Mouse (Mus musculus): ENCODE results near the gene Tchhl1. TPM values are rescaled to one million over a fixed set of nuclear protein-coding genes. Genes with fewer than 3 reads are reported as not detected.
"Not testable (repeated sequence)": the region's sequence is repeated elsewhere in the genome, so short reads cannot be mapped to it uniquely, and the experiment has no call there.

Gene Tchhl1
- polyA plus RNA-seq, 1 experiment from 2014 or later: not detected

GRCm38 (mm10) chr3:93480053-93480452, 11.5 kb downstream of the Tchhl1 start:
- Histone ChIP-seq H3K4me1 (no peaks in the 10 kb centered on the region), H3K27me3 (replicated peaks; ENCODE audit: low read depth, poor library complexity, severe bottlenecking) (no peaks in the 10 kb centered on the region), H3K9me3 (no peaks in the 10 kb centered on the region), H3K36me3 (replicated peaks) (no peaks in the 10 kb centered on the region), H3K4me3 (no peak overlapping the region), H3K27ac (replicated peaks) (no peak overlapping the region)
- no peak for DNase-seq (ENCODE audit: low spot score)
- 96% methylated on average over 1 of the region's 1 CpGs for WGBS

- Histone ChIP-seq H3K4me1 (no peaks in the 10 kb centered on the region), H3K27me3 (replicated peaks; ENCODE audit: low read depth, poor library complexity, severe bottlenecking) (no peaks in the 10 kb centered on the region), H3K4me3 (no peak overlapping the region), H3K9me3 (no peaks in the 10 kb centered on the region), H3K27ac (replicated peaks) (no peak overlapping the region), H3K36me3 (replicated peaks) (no peaks in the 10 kb centered on the region)
- 72% methylated on average over 2 of the region's 2 CpGs for WGBS
- no peak for DNase-seq (ENCODE audit: low spot score)
These were observed 13.5 kb downstream of the Tchhl1 start for GRCm38 (mm10) chr3:93481982-93482616.

- DNase-seq (ENCODE audit: low spot score): no peak
- no peaks in the 10 kb centered on the region for H3K36me3 ChIP-seq (replicated peaks)
- no peak overlapping the region for H3K4me3 ChIP-seq
- no peaks in the 10 kb centered on the region for H3K9me3 ChIP-seq
- WGBS: 87% methylated on average over 3 of the region's 3 CpGs
- no peaks in the 10 kb centered on the region for H3K27me3 ChIP-seq (replicated peaks; ENCODE audit: low read depth, poor library complexity, severe bottlenecking)
- no peaks in the 10 kb centered on the region for H3K4me1 ChIP-seq
- no peak overlapping the region for H3K27ac ChIP-seq (replicated peaks)
These were observed 17.1 kb downstream of the Tchhl1 start for GRCm38 (mm10) chr3:93485611-93486010.

GRCm38 (mm10) chr3:93488541-93488940, 20.0 kb downstream of the Tchhl1 start:
- Histone ChIP-seq H3K27me3 (replicated peaks; ENCODE audit: low read depth, poor library complexity, severe bottlenecking) (0 out of 2 replicates have a peak, but pooled peaks cover 2% of the 10 kb centered on the region), H3K4me1 (no peaks in the 10 kb centered on the region), H3K9me3 (no peaks in the 10 kb centered on the region), H3K36me3 (replicated peaks) (no peaks in the 10 kb centered on the region), H3K4me3 (no peak overlapping the region), H3K27ac (replicated peaks) (no peak overlapping the region)
- 91% methylated on average over 2 of the region's 2 CpGs for WGBS
- no peak for DNase-seq (ENCODE audit: low spot score)

- Histone ChIP-seq H3K9me3 (no peaks in the 10 kb centered on the region), H3K36me3 (replicated peaks) (no peaks in the 10 kb centered on the region), H3K4me1 (no peaks in the 10 kb centered on the region), H3K27ac (replicated peaks) (no peak overlapping the region), H3K4me3 (no peak overlapping the region), H3K27me3 (replicated peaks; ENCODE audit: low read depth, poor library complexity, severe bottlenecking) (0 out of 2 replicates have a peak, but pooled peaks cover 4% of the 10 kb centered on the region)
- 74% methylated on average over 3 of the region's 3 CpGs for WGBS
- DNase-seq (ENCODE audit: low spot score): no peak
These were observed 23.6 kb downstream of the Tchhl1 start for GRCm38 (mm10) chr3:93492176-93492575.

GRCm38 (mm10) chr3:93493992-93494391, 25.4 kb downstream of the Tchhl1 start:
- peak; percentile 47 for DNase-seq (ENCODE audit: low spot score)
- H3K36me3 ChIP-seq (replicated peaks): no peaks in the 10 kb centered on the region
- H3K27me3 ChIP-seq (replicated peaks; ENCODE audit: low read depth, poor library complexity, severe bottlenecking): 0 out of 2 replicates have a peak, but pooled peaks cover 4% of the 10 kb centered on the region
- 2% methylated on average over 4 of the region's 4 CpGs for WGBS
- H3K4me1 ChIP-seq: no peaks in the 10 kb centered on the region
- H3K4me3 ChIP-seq: no peak overlapping the region
- no peak overlapping the region for H3K27ac ChIP-seq (replicated peaks)
- no peaks in the 10 kb centered on the region for H3K9me3 ChIP-seq

- H3K4me1 ChIP-seq; DNase-seq (ENCODE audit: low spot score); H3K36me3 ChIP-seq (replicated peaks); H3K27me3 ChIP-seq (replicated peaks; ENCODE audit: low read depth, poor library complexity, severe bottlenecking); H3K9me3 ChIP-seq; H3K27ac ChIP-seq (replicated peaks); H3K4me3 ChIP-seq: not testable (repeated sequence)
- 30% methylated on average over 5 of the region's 5 CpGs for WGBS
These were observed 26.2 kb downstream of the Tchhl1 start for GRCm38 (mm10) chr3:93494774-93495173.

- no peaks in the 10 kb centered on the region for H3K4me1 ChIP-seq
- H3K4me3 ChIP-seq: no peak overlapping the region
- DNase-seq (ENCODE audit: low spot score): no peak
- WGBS: 84% methylated on average over 3 of the region's 3 CpGs
- H3K27ac ChIP-seq (replicated peaks): no peak overlapping the region
- H3K36me3 ChIP-seq (replicated peaks): no peaks in the 10 kb centered on the region
- 0 out of 2 replicates have a peak, but pooled peaks cover 4% of the 10 kb centered on the region for H3K27me3 ChIP-seq (replicated peaks; ENCODE audit: low read depth, poor library complexity, severe bottlenecking)
- H3K9me3 ChIP-seq: no peaks in the 10 kb centered on the region
These were observed 28.6 kb downstream of the Tchhl1 start for GRCm38 (mm10) chr3:93497131-93497530.

GRCm38 (mm10) chr3:93499129-93499528, 30.6 kb downstream of the Tchhl1 start:
- Histone ChIP-seq H3K27ac (replicated peaks) (no peak overlapping the region), H3K36me3 (replicated peaks) (no peaks in the 10 kb centered on the region), H3K27me3 (replicated peaks; ENCODE audit: low read depth, poor library complexity, severe bottlenecking) (no peaks in the 10 kb centered on the region), H3K4me3 (no peak overlapping the region), H3K4me1 (no peaks in the 10 kb centered on the region), H3K9me3 (0 out of 2 replicates have a peak, but pooled peaks cover 5% of the 10 kb centered on the region)
- DNase-seq (ENCODE audit: low spot score): no peak

GRCm38 (mm10) chr3:93504536-93505189, 36.1 kb downstream of the Tchhl1 start:
- H3K27ac ChIP-seq (replicated peaks): no peak overlapping the region
- H3K36me3 ChIP-seq (replicated peaks): no peaks in the 10 kb centered on the region
- WGBS: 90% methylated on average over 7 of the region's 7 CpGs
- DNase-seq (ENCODE audit: low spot score): no peak
- peaks cover 8% of the 10 kb centered on the region for H3K4me1 ChIP-seq
- H3K27me3 ChIP-seq (replicated peaks; ENCODE audit: low read depth, poor library complexity, severe bottlenecking): 0 out of 2 replicates have a peak, but pooled peaks cover 7% of the 10 kb centered on the region
- H3K4me3 ChIP-seq: no peak overlapping the region
- H3K9me3 ChIP-seq: 0 out of 2 replicates have a peak, but pooled peaks cover 5% of the 10 kb centered on the region

- peak; percentile 14 for DNase-seq (ENCODE audit: low spot score)
- Histone ChIP-seq H3K27me3 (replicated peaks; ENCODE audit: low read depth, poor library complexity, severe bottlenecking) (0 out of 2 replicates have a peak, but pooled peaks cover 7% of the 10 kb centered on the region), H3K36me3 (replicated peaks) (no peaks in the 10 kb centered on the region), H3K9me3 (0 out of 2 replicates have a peak, but pooled peaks cover 5% of the 10 kb centered on the region), H3K4me1 (peaks cover 8% of the 10 kb centered on the region), H3K27ac (replicated peaks) (no peak overlapping the region), H3K4me3 (peak overlapping the region; percentile 26)
- WGBS: 38% methylated on average over 30 of the region's 30 CpGs
These were observed 37.7 kb downstream of the Tchhl1 start for GRCm38 (mm10) chr3:93505960-93506863.

- WGBS: 57% methylated on average over 5 of the region's 5 CpGs
These were observed 38.3 kb downstream of the Tchhl1 start for GRCm38 (mm10) chr3:93506881-93507325.

More at GRCm38 (mm10) chr3:93506881-93507325, 38.3 kb downstream of the Tchhl1 start:
- no peak for DNase-seq (ENCODE audit: low spot score)
- H3K9me3 ChIP-seq: 0 out of 2 replicates have a peak, but pooled peaks cover 5% of the 10 kb centered on the region
- peaks cover 8% of the 10 kb centered on the region for H3K4me1 ChIP-seq
- no peaks in the 10 kb centered on the region for H3K36me3 ChIP-seq (replicated peaks)
- no peak overlapping the region for H3K4me3 ChIP-seq
- 0 out of 2 replicates have a peak, but pooled peaks cover 7% of the 10 kb centered on the region for H3K27me3 ChIP-seq (replicated peaks; ENCODE audit: low read depth, poor library complexity, severe bottlenecking)
- no peak overlapping the region for H3K27ac ChIP-seq (replicated peaks)

All from embryonic facial prominence, embryonic 10.5 days (tissue).